Mouse (Mus musculus) ES-Bruce4 (cell line): ENCODE data around the gene Lmbr1l. TPM values are rescaled to one million over a fixed set of nuclear protein-coding genes. Genes with fewer than 3 reads are reported as not detected.

ENCODE experiments used
- H3K27ac ChIP-seq: 2 replicates; pipeline ENCODE4 v1.5.1; 2012; ENCODE audit warnings: low read length, inconsistent platforms; ENCODE audit not compliant: insufficient read depth
- H3K27me3 ChIP-seq: 2 replicates; pipeline ENCODE4 v1.6.1; 2012; ENCODE audit warnings: mild to moderate bottlenecking, low read length, inconsistent platforms; ENCODE audit not compliant: control insufficient read depth, poor library complexity, insufficient read depth, severe bottlenecking
- H3K36me3 ChIP-seq: 2 replicates; pipeline ENCODE4 v1.6.1; 2012; ENCODE audit warnings: inconsistent platforms, mild to moderate bottlenecking, low read length, moderate library complexity; ENCODE audit not compliant: control insufficient read depth, poor library complexity, insufficient read depth, severe bottlenecking
- H3K4me1 ChIP-seq: one replicate; pipeline ENCODE4 v1.8.1; 2011; ENCODE audit warnings: low read length; ENCODE audit not compliant: control insufficient read depth, insufficient read depth
- H3K4me3 ChIP-seq: 2 replicates; pipeline ENCODE4 v1.5.1; 2011; ENCODE audit warnings: low read depth, mild to moderate bottlenecking, low read length
- H3K9ac ChIP-seq: 2 replicates; pipeline ENCODE4 v1.6.1; 2012; ENCODE audit warnings: low read depth, mild to moderate bottlenecking, inconsistent platforms; ENCODE audit not compliant: poor library complexity, severe bottlenecking
- H3K9me3 ChIP-seq: replicated peaks from 2 replicates; pipeline ENCODE4 v1.6.1; 2012; ENCODE audit warnings: mild to moderate bottlenecking, low read length, inconsistent platforms; ENCODE audit not compliant: control insufficient read depth, poor library complexity, insufficient read depth, severe bottlenecking
- CTCF ChIP-seq: IDR thresholded peaks from one replicate; pipeline ENCODE4 v1.8.1; 2011; ENCODE audit warnings: low read depth, low read length
- EP300 ChIP-seq: IDR thresholded peaks from 2 replicates; pipeline ENCODE4 v1.6.1; 2011; ENCODE audit warnings: low read depth, low read length; ENCODE audit not compliant: insufficient read depth
- POLR2A ChIP-seq: IDR thresholded peaks from one replicate; pipeline ENCODE4 v1.8.1; 2011; ENCODE audit warnings: low read length; ENCODE audit not compliant: insufficient read depth
- polyA plus RNA-seq: library from polyadenylated mRNA; stranded (reverse); fragments of >200 nt; gene quantifications from 2 replicates; pipeline ENCODE4 v1.2.4, GENCODE M21; 2011; ENCODE audit warnings: low read depth; ENCODE audit not compliant: missing spikeins, insufficient read depth, insufficient read length

The Lmbr1l gene
- polyA plus RNA-seq, 1 experiment, result 33.4 TPM

- H3K36me3 ChIP-seq, result peaks cover 62% of the 10 kb centered on the region
- no peak overlapping the region for H3K9ac ChIP-seq
- H3K4me3 ChIP-seq, result no peak overlapping the region
- H3K9me3 ChIP-seq, result no peaks in the 10 kb centered on the region
- no peak overlapping the region for H3K27ac ChIP-seq
- H3K4me1 ChIP-seq, result no peaks in the 10 kb centered on the region
- TF ChIP-seq EP300, result no peak
- TF ChIP-seq POLR2A, result no peak
- TF ChIP-seq CTCF, result no peak
- no peaks in the 10 kb centered on the region for H3K27me3 ChIP-seq
These were observed 56.2 kb downstream of the Lmbr1l start for GRCm38 (mm10) chr15:98861701-98862410.

- no peak for TF ChIP-seq POLR2A
- no peak for TF ChIP-seq EP300
- no peak for TF ChIP-seq CTCF
- Histone ChIP-seq H3K4me3 (no peak overlapping the region), H3K9ac (no peak overlapping the region), H3K27ac (no peak overlapping the region), H3K9me3 (no peaks in the 10 kb centered on the region), H3K36me3 (peaks cover 60% of the 10 kb centered on the region), H3K4me1 (no peaks in the 10 kb centered on the region), H3K27me3 (no peaks in the 10 kb centered on the region)
These were observed 57.1 kb downstream of the Lmbr1l start for GRCm38 (mm10) chr15:98860921-98861320.

DNA sequence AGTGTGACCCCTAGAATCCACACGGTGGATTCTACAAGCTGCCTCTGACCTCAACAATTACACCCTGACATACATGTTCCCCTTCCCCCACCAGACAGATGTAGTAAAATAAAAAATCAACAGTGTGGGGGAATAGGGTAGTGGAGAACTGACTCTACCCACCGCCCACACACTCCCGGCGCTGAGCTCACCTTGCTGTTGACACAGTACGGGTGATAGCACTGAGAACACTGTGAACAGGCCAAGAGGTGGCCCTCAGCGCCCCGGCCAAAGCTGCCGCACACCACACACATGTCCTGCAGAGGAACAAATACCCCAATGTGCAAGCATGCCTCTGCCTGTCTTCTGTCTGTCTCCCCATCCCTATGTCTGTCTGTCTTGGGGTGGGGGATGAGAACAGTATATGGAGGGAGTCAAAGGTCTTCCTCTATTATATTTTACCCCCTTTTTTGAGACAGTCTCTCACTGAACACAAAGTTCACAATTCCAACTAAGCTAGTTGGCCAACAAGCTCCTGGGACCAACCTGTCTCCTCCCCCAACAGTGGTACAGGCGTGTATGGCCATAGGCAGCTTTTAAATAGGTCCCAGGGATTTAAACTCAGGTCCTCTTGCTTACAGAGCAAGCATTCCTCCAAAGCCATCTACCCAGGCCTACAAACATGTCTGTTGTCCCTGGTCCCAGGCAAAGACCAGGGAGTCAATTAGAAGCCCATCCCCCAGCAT lies 58.5 kb downstream of the Lmbr1l start:
- Histone ChIP-seq H3K9me3 (no peaks in the 10 kb centered on the region), H3K36me3 (peaks cover 56% of the 10 kb centered on the region), H3K4me3 (no peak overlapping the region), H3K9ac (no peak overlapping the region), H3K4me1 (no peaks in the 10 kb centered on the region), H3K27ac (no peak overlapping the region), H3K27me3 (no peaks in the 10 kb centered on the region)
- TF ChIP-seq EP300 (no peak), CTCF (no peak), POLR2A (no peak)

GRCm38 (mm10) chr15:98854214-98854613 lies 63.8 kb downstream of the Lmbr1l start:
- no peak overlapping the region for H3K4me3 ChIP-seq
- H3K36me3 ChIP-seq, result peaks cover 57% of the 10 kb centered on the region
- no peak for TF ChIP-seq EP300
- TF ChIP-seq POLR2A, result no peak
- TF ChIP-seq CTCF, result no peak
- H3K9ac ChIP-seq, result no peak overlapping the region
- no peaks in the 10 kb centered on the region for H3K9me3 ChIP-seq
- no peak overlapping the region for H3K27ac ChIP-seq
- no peaks in the 10 kb centered on the region for H3K4me1 ChIP-seq
- no peaks in the 10 kb centered on the region for H3K27me3 ChIP-seq

Other genes with a start within 250 kb of the Lmbr1l start
- 3.4 and 3.7 TPM in 2 replicates for gene Rnd1, start 240.8 kb downstream of the Lmbr1l start, polyA plus RNA-seq
- 0.85 TPM in 1 of 2 replicates, not detected in the other for gene Ccdc65, start 210.0 kb downstream of the Lmbr1l start, polyA plus RNA-seq
- 28.2 and 30.0 TPM in 2 replicates for gene Fkbp11, start 190.0 kb downstream of the Lmbr1l start, polyA plus RNA-seq
- 58.4 and 59.3 TPM in 2 replicates for gene Arf3, start 155.0 kb downstream of the Lmbr1l start, polyA plus RNA-seq
- 1.7 and 1.8 TPM in 2 replicates for gene Wnt10b, start 140.1 kb downstream of the Lmbr1l start, polyA plus RNA-seq
- not detected in 2 replicates for gene Wnt1, start 128.4 kb downstream of the Lmbr1l start, polyA plus RNA-seq
- gene Ddn, start 108.7 kb downstream of the Lmbr1l start, polyA plus RNA-seq, result not detected in 2 replicates
- 51.0 and 61.0 TPM in 2 replicates for gene Prkag1, start 86.7 kb downstream of the Lmbr1l start, polyA plus RNA-seq
- 51.9 and 62.2 TPM in 2 replicates for gene Kmt2d, start 47.0 kb downstream of the Lmbr1l start, polyA plus RNA-seq
- 40.3 and 41.9 TPM in 2 replicates for gene Rhebl1, start 23.7 kb downstream of the Lmbr1l start, polyA plus RNA-seq
- 0.40 and 0.78 TPM in 2 replicates for gene Dhh, start 19.7 kb downstream of the Lmbr1l start, polyA plus RNA-seq
- 3,464 and 4,107 TPM in 2 replicates for gene Tuba1b, start 16.3 kb upstream of the Lmbr1l start, polyA plus RNA-seq
- gene Gm49450, start 35.3 kb upstream of the Lmbr1l start, polyA plus RNA-seq, result not detected in 2 replicates
- gene Tuba1a, start 35.5 kb upstream of the Lmbr1l start, polyA plus RNA-seq, result 700 and 767 TPM in 2 replicates
- gene Tuba1c, start 111.7 kb upstream of the Lmbr1l start, polyA plus RNA-seq, result 407 and 426 TPM in 2 replicates
- 8.0 and 11.5 TPM in 2 replicates for gene Prph, start 136.9 kb upstream of the Lmbr1l start, polyA plus RNA-seq
- 43.3 and 46.5 TPM in 2 replicates for gene Troap, start 156.3 kb upstream of the Lmbr1l start, polyA plus RNA-seq
- 0.96 TPM in 1 of 2 replicates, not detected in the other for gene C1ql4, start 169.6 kb upstream of the Lmbr1l start, polyA plus RNA-seq
- gene Dnajc22, start 174.9 kb upstream of the Lmbr1l start, polyA plus RNA-seq, result 5.0 and 5.4 TPM in 2 replicates
- 60.7 and 65.1 TPM in 2 replicates for gene Spats2, start 207.7 kb upstream of the Lmbr1l start, polyA plus RNA-seq